25 mouse cellular contexts compared by ENCODE assay signal in genomic region chr7:135728038-135728437, GRCm38 (mm10).
"Had no signal": no experiment of that assay in that cellular context is flagged by ENCODE, and none has a peak within 500 bp of the region (broad histone marks: within the 10 kb centered on the region; RNA-seq: fewer than 3 reads in every experiment).

No protein-coding gene starts in this region.

- H3K4me2 ChIP-seq: heart, embryonic 12.5 days; hindbrain, embryonic 12.5 days; hindbrain, embryonic 14.5 days; intestine, embryonic 15.5 days; limb, embryonic 13.5 days had no signal

- H3K4me1 ChIP-seq: heart, embryonic 12.5 days; hindbrain, embryonic 10.5 days; hindbrain, embryonic 12.5 days; limb, embryonic 13.5 days had no signal

- H3K27me3 ChIP-seq: heart, embryonic 12.5 days; hindbrain, embryonic 12.5 days; intestine, embryonic 15.5 days; limb, embryonic 13.5 days had no signal

- H3K4me3 ChIP-seq: gastrocnemius, adult 2 months; heart, adult 2 months; heart, embryonic 10.5 days; heart, embryonic 12.5 days; hindbrain, embryonic 10.5 days; hindbrain, embryonic 12.5 days; intestine, embryonic 15.5 days; layer of hippocampus, adult 2 months; left cerebral cortex, adult 2 months; limb, embryonic 13.5 days had no signal

- DNase-seq: gastrocnemius, adult 2 months; gastrocnemius, postnatal 10 days; gastrocnemius, postnatal 25 days; heart, adult 2 months; heart, postnatal 10 days; heart, postnatal 4 days; kidney, adult 18-20 months; kidney, adult 8-10 months; kidney, postnatal 10 days; kidney, postnatal 25 days; kidney, postnatal 4 days; liver had no signal

- ATAC-seq: forebrain, embryonic 16.5 days; hindbrain, embryonic 16.5 days; inflammation-experienced regulatory T-cells, adult 6 months; intestine, embryonic 15.5 days; intestine, postnatal 0 days had no signal

- H3K9me3 ChIP-seq: heart, embryonic 10.5 days; heart, embryonic 12.5 days; hindbrain, embryonic 10.5 days; hindbrain, embryonic 12.5 days; intestine, embryonic 15.5 days; limb, embryonic 13.5 days had no signal

- H3K27ac ChIP-seq: gastrocnemius, adult 2 months; heart, adult 2 months; heart, embryonic 10.5 days; hindbrain, embryonic 10.5 days; hindbrain, embryonic 12.5 days; hindbrain, embryonic 14.5 days; intestine, embryonic 15.5 days; layer of hippocampus, adult 2 months; left cerebral cortex, adult 2 months; limb, embryonic 13.5 days had no signal

- H3K9ac ChIP-seq: heart, embryonic 12.5 days; hindbrain, embryonic 12.5 days; hindbrain, embryonic 14.5 days; intestine, embryonic 15.5 days; limb, embryonic 13.5 days had no signal

- H3K36me3 ChIP-seq: heart, embryonic 10.5 days; heart, embryonic 12.5 days; hindbrain, embryonic 10.5 days; hindbrain, embryonic 12.5 days; intestine, embryonic 15.5 days; limb, embryonic 13.5 days had no signal
